Mouse (Mus musculus) kidney, adult 10 weeks (tissue): ENCODE measurements around the gene Ttc39b. TPM values are rescaled to one million over a fixed set of nuclear protein-coding genes. Genes with fewer than 3 reads are reported as not detected.

Experiments used
- polyA plus RNA-seq: library from polyadenylated mRNA; stranded (reverse); fragments of 350-450 nt; fragmentation: Illumina TruSeq; extraction: RNeasy Lipid Tissue Mini Kit (QIAGEN cat#74804); gene quantifications from one replicate; pipeline ENCODE4 v1.2.3, GENCODE M21; 2014; ENCODE audit warnings: low read depth, low replicate concordance

Ttc39b gene
- 12.0 TPM for polyA plus RNA-seq

GRCm38 (mm10) chr4:83323910-83324684, at the start of gene Ttc39b:
Ttc39b (minus strand) TSS chr4:83324255.

Other genes with a start within 250 kb of the Ttc39b start
- 17.0 TPM for gene Snapc3, start 93.5 kb upstream of the Ttc39b start, polyA plus RNA-seq
- 101 TPM for gene Psip1, start 162.2 kb upstream of the Ttc39b start, polyA plus RNA-seq
- 2.0 TPM for gene Ccdc171, start 201.3 kb upstream of the Ttc39b start, polyA plus RNA-seq